Mouse (Mus musculus): ENCODE measurements at regions not wholly inside any gene's neighbourhood (a gene's known extent, or its start where the extent isn't known, plus 50 kb on each side); places are given as distances from the start of the nearest gene placed in this dataset.

DNA sequence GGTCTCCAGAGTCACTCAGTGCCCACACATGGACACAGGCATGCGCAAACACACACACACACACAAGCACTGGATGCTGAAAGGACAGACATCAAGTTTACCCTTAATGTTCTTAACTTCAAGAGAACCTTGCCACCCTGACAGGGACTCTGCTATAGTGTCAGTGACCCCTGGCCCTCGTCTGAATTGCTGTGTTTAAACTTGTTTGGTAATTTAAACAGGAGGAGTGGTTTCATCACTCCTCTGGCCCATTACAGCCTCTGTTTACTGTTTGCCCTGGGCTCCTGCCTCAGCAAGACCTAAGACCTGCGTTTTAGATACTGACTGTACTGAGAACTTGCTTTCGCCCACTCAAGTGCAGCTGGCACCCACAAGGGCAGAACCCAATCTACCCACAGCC lies 139.4 kb downstream of the Sox4 start:
- no peak overlapping the region for H3K4me3 ChIP-seq (ENCODE audit: low read depth, low read length)
- no peaks in the 10 kb centered on the region for H3K27me3 ChIP-seq (ENCODE audit: insufficient read depth, low read length)
- H3K9ac ChIP-seq (replicated peaks), result no peak overlapping the region
- no peak overlapping the region for H3K27ac ChIP-seq (ENCODE audit: low read depth)
- H3K4me1 ChIP-seq (ENCODE audit: insufficient read depth), result no peaks in the 10 kb centered on the region; the same call in 1 of the 2 replicates
- H3K4me2 ChIP-seq (ENCODE audit: low read depth, low read length), result peak overlapping the region; percentile 20; the same call in 1 of the 2 replicates
- peak; percentile 96 for ATAC-seq
- H3K9me3 ChIP-seq (ENCODE audit: low read length), result no peaks in the 10 kb centered on the region
- WGBS (ENCODE audit: insufficient replicate concordance), result 41% methylated on average over 4 of the region's 4 CpGs
- no peaks in the 10 kb centered on the region for H3K36me3 ChIP-seq (replicated peaks; ENCODE audit: insufficient read depth, low read length)
- TF ChIP-seq EP300 (IDR thresholded peaks at IDR 0.05; ENCODE audit: low read depth) (no peak), CTCF (IDR thresholded peaks at IDR 0.05; ENCODE audit: low read depth) (no peak)
- DNase-seq, result peak; percentile 24

DNA sequence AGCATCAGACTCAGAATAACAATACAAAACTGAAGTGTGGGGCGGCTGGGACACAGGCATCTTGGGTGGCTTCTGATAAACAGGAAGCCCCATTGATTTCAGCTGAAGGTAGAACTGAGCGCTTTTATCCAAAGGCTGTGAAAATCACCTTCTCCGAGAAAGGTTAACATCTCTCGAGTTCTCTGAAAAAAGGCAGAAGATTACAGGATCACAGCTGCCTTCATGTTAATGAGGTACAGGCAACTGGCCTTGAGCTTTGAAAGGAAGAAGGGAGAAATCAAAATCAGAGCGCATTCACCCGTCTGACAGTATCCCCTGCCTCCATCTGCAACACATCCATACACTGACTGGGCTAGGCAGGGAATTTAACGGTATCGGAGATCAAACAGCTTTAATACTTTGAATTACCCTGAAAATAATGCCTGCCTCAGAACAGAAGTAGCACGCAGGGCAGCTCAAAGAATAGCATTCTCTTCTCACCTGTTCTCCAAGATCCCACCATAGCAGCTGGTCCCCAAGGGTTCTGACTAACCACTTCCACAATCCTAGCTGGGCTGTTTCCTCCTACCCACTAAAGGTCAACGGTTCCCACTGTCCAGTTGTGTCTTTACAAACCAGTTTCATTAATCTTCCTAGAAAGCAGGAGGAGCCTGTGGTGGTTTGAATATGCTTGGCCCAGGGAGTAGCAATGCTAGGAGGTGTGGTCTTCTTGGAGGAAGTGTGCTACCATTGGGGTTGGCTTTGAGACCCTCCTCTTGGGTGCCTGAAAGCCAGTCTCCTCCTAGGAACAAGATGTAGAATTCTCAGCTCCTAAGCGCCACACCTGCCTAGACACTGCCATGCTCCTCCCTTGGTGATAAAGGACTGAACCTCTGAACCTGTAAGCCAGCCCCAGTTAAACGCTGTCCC lies 141.6 kb downstream of the Sox4 start:
- H3K4me1 ChIP-seq (ENCODE audit: insufficient read depth), result no peaks in the 10 kb centered on the region; the same call in 1 of the 2 replicates
- TF ChIP-seq CTCF (IDR thresholded peaks at IDR 0.05; ENCODE audit: low read depth) (no peak), EP300 (IDR thresholded peaks at IDR 0.05; ENCODE audit: low read depth) (no peak)
- H3K4me3 ChIP-seq (ENCODE audit: low read depth, low read length), result no peak overlapping the region
- no peak overlapping the region for H3K9ac ChIP-seq (replicated peaks)
- H3K27ac ChIP-seq (ENCODE audit: low read depth), result no peak overlapping the region
- no peaks in the 10 kb centered on the region for H3K9me3 ChIP-seq (ENCODE audit: low read length)
- no peaks in the 10 kb centered on the region for H3K36me3 ChIP-seq (replicated peaks; ENCODE audit: insufficient read depth, low read length)
- H3K4me2 ChIP-seq (ENCODE audit: low read depth, low read length), result no peak overlapping the region
- DNase-seq, result no peak
- no peaks in the 10 kb centered on the region for H3K27me3 ChIP-seq (ENCODE audit: insufficient read depth, low read length)
- no peak for ATAC-seq
- 70% methylated on average over 12 of the region's 12 CpGs for WGBS (ENCODE audit: insufficient replicate concordance)

DNA sequence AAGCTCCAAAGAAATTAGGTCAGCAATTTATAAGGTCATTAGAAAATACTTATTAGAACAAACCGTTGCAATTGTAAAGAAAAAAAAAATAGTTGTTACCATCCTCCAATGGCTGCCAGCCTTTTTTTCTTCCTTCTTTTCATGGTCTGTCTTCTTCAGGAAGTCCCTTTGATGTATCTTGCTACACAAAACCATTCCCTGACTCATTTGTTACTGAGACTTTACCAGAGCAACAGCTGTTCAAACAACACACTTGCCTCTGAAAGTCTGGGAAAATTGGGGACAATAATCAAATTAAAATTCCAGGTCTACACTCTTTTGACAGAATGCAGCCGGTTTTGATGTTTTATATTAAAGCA lies 142.5 kb downstream of the Sox4 start:
- no peaks in the 10 kb centered on the region for H3K36me3 ChIP-seq (replicated peaks; ENCODE audit: insufficient read depth, low read length)
- no peaks in the 10 kb centered on the region; the same call in 1 of the 2 replicates for H3K4me1 ChIP-seq (ENCODE audit: insufficient read depth)
- DNase-seq (no peak), ATAC-seq (no peak)
- no peak overlapping the region for H3K9ac ChIP-seq (replicated peaks)
- H3K4me2 ChIP-seq (ENCODE audit: low read depth, low read length), result no peak overlapping the region
- no peak overlapping the region for H3K4me3 ChIP-seq (ENCODE audit: low read depth, low read length)
- H3K9me3 ChIP-seq (ENCODE audit: low read length), result no peaks in the 10 kb centered on the region
- H3K27ac ChIP-seq (ENCODE audit: low read depth), result no peak overlapping the region
- TF ChIP-seq CTCF (IDR thresholded peaks at IDR 0.05; ENCODE audit: low read depth) (no peak), EP300 (IDR thresholded peaks at IDR 0.05; ENCODE audit: low read depth) (no peak)
- WGBS (ENCODE audit: insufficient replicate concordance), result 30% methylated on average over 2 of the region's 2 CpGs
- H3K27me3 ChIP-seq (ENCODE audit: insufficient read depth, low read length), result no peaks in the 10 kb centered on the region

DNA sequence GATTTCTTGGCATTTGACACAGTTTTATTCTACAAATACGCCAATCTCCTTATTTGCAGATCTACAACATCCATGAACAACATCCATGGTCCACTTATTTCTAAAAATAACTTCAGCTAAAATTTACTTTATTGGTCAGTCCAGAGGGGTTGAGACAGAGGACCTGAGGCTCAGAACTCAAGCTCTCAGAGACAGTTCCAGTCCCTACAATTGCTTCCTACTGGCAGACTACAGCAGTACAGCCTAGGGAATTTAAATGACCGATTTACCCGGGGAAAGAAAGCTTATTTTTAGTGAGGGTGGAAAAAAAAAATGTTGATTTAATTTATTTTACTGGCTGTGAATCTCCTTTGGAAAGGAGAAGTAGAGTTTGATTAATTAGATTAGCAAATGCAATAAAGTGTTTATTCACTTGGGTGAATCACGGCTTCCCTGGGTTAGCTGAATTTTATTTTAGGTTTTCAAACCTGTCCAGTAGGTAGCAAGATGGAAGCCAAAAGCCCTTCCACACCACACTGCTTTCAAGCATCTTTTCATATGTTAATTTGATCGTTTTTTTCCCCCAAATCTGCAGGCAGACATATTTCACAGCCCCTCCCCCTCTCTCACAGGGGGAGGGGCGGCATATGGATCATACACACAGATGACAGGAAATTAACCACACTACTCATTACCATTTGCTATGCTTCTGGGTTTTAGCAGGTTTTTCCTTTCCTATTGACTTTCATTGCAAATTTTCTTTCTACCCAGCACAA lies 143.0 kb downstream of the Sox4 start:
- ATAC-seq, result no peak
- WGBS (ENCODE audit: insufficient replicate concordance), result 65% methylated on average over 6 of the region's 6 CpGs

DNA sequence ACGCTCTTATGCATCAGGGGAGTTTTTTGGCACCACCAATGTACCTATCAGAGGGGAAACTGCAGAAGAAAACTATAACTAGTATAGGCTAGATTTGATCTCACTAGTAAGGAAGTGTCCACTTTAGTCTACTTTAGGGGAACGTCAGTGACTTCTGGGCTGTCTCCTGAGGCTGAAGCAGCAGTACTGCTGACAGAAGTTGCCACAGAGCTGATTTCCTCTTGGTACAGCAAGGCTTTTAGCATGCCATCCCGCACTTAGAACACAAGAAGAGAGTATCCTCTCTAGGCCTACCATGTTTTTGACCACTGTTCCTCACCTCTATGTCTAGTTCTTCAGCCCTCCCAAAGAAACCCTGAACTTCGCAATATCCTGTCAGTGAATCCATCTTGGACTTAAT lies 148.2 kb downstream of the Sox4 start:
- TF ChIP-seq EP300 (IDR thresholded peaks at IDR 0.05; ENCODE audit: low read depth), result no peak
- TF ChIP-seq CTCF (IDR thresholded peaks at IDR 0.05; ENCODE audit: low read depth), result no peak
- no peak overlapping the region for H3K9ac ChIP-seq (replicated peaks)
- DNase-seq (no peak), ATAC-seq (no peak)
- 64% methylated on average over 4 of the region's 4 CpGs for WGBS (ENCODE audit: insufficient replicate concordance)
- no peaks in the 10 kb centered on the region for H3K27me3 ChIP-seq (ENCODE audit: insufficient read depth, low read length)
- H3K4me2 ChIP-seq (ENCODE audit: low read depth, low read length), result no peak overlapping the region
- H3K9me3 ChIP-seq (ENCODE audit: low read length), result no peaks in the 10 kb centered on the region
- H3K4me3 ChIP-seq (ENCODE audit: low read depth, low read length), result no peak overlapping the region
- no peaks in the 10 kb centered on the region for H3K36me3 ChIP-seq (replicated peaks; ENCODE audit: insufficient read depth, low read length)
- H3K27ac ChIP-seq (ENCODE audit: low read depth), result no peak overlapping the region
- H3K4me1 ChIP-seq (ENCODE audit: insufficient read depth), result no peaks in the 10 kb centered on the region

More for the DNA sequence above, 143.0 kb downstream of the Sox4 start:
- no peak overlapping the region for H3K4me3 ChIP-seq (ENCODE audit: low read depth, low read length)
- H3K36me3 ChIP-seq (replicated peaks; ENCODE audit: insufficient read depth, low read length), result no peaks in the 10 kb centered on the region
- no peak overlapping the region for H3K4me2 ChIP-seq (ENCODE audit: low read depth, low read length)
- no peak overlapping the region for H3K27ac ChIP-seq (ENCODE audit: low read depth)
- DNase-seq, result no peak
- H3K9me3 ChIP-seq (ENCODE audit: low read length), result no peaks in the 10 kb centered on the region
- no peaks in the 10 kb centered on the region; the same call in 1 of the 2 replicates for H3K4me1 ChIP-seq (ENCODE audit: insufficient read depth)
- no peaks in the 10 kb centered on the region for H3K27me3 ChIP-seq (ENCODE audit: insufficient read depth, low read length)
- no peak overlapping the region for H3K9ac ChIP-seq (replicated peaks)
- TF ChIP-seq CTCF (IDR thresholded peaks at IDR 0.05; ENCODE audit: low read depth), result no peak
- no peak for TF ChIP-seq EP300 (IDR thresholded peaks at IDR 0.05; ENCODE audit: low read depth)

DNA sequence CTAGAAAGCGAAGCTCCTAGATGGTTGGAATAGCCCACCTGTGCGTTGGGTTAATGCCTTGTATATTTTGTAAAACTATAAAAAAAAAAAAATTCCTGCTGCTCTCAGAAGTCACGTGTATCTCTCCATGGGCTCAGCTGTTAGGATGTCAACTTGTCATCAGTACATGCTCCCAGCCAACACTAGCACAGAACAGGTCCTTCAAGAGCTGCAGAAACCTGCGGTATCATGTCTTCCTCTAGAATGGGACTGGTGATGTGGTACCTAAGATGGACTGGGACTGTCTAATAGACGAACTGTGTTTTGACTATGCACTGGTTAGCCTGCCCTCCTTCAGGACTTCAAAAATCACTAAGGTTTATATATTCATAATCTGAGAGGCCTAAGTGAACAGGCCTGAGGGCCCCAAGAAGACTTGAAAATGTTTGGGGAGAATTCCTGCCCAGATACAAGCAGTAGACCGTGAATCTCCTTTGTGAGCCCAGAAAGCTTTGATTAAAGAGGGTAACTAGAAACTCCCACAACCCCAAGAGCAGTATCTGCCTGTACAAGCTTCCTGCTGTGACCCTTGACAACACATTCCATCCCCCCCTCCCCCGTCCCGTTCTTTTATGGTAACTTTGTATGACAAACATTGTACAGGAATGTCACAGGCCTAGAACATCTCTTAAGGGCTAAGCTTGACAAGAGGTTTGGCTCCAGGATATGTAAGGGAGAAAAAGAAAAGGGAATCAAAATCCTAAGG lies 152.1 kb downstream of the Sox4 start:
- H3K9ac ChIP-seq (replicated peaks), result no peak overlapping the region
- H3K4me3 ChIP-seq (ENCODE audit: low read depth, low read length), result no peak overlapping the region
- no peaks in the 10 kb centered on the region for H3K4me1 ChIP-seq (ENCODE audit: insufficient read depth)
- no peaks in the 10 kb centered on the region for H3K9me3 ChIP-seq (ENCODE audit: low read length)
- no peaks in the 10 kb centered on the region for H3K27me3 ChIP-seq (ENCODE audit: insufficient read depth, low read length)
- no peak for ATAC-seq
- no peak for TF ChIP-seq EP300 (IDR thresholded peaks at IDR 0.05; ENCODE audit: low read depth)
- H3K27ac ChIP-seq (ENCODE audit: low read depth), result no peak overlapping the region
- 65% methylated on average over 8 of the region's 8 CpGs for WGBS (ENCODE audit: insufficient replicate concordance)
- no peak for DNase-seq
- H3K4me2 ChIP-seq (ENCODE audit: low read depth, low read length), result no peak overlapping the region
- H3K36me3 ChIP-seq (replicated peaks; ENCODE audit: insufficient read depth, low read length), result no peaks in the 10 kb centered on the region
